Mouse (Mus musculus) heart, embryonic 16.5 days (tissue): ENCODE measurements around the gene Hibch. TPM values are rescaled to one million over a fixed set of nuclear protein-coding genes. Genes with fewer than 3 reads are reported as not detected.
"Not testable (repeated sequence)": the region's sequence is repeated elsewhere in the genome, so short reads cannot be mapped to it uniquely, and the experiment has no call there.

Experiments used
- ATAC-seq: fragments of 200-750 bp; cut with Nextera tagmentation; replicated peaks from 2 replicates; pipeline ENCODE4 v1.8.0; 2017; ENCODE audit warnings: moderate number of reproducible peaks; ENCODE audit not compliant: insufficient read depth, low FRiP score; ENCODE audit errors: extremely low read depth
- H3K27ac ChIP-seq: fragments of 300-500 bp; sonication (generic); 2 replicates; pipeline ENCODE4 v1.5.1; 2014; ENCODE audit warnings: mild to moderate bottlenecking, low read length, control low read depth, moderate library complexity
- H3K27me3 ChIP-seq: fragments of 300-500 bp; sonication (generic); 2 replicates; pipeline ENCODE4 v1.6.1; 2014; ENCODE audit warnings: low read length, mixed read lengths; ENCODE audit not compliant: control insufficient read depth, insufficient read depth
- H3K36me3 ChIP-seq: fragments of 300-500 bp; sonication (generic); 2 replicates; pipeline ENCODE4 v1.6.1; 2014; ENCODE audit not compliant: control insufficient read depth, insufficient read depth
- H3K4me1 ChIP-seq: fragments of 300-500 bp; sonication (generic); 2 replicates; pipeline ENCODE4 v1.6.1; 2014; ENCODE audit warnings: low read length, mixed read lengths; ENCODE audit not compliant: control insufficient read depth, insufficient read depth
- H3K4me2 ChIP-seq: fragments of 300-500 bp; sonication (generic); 2 replicates; pipeline ENCODE4 v1.6.1; 2014; ENCODE audit warnings: low read depth, mild to moderate bottlenecking, control low read depth, low read length
- H3K4me3 ChIP-seq: fragments of 300-500 bp; sonication (generic); 2 replicates; pipeline ENCODE4 v1.5.1; 2014; ENCODE audit warnings: mild to moderate bottlenecking, control low read depth, low read length
- H3K9ac ChIP-seq: fragments of 300-500 bp; sonication (generic); 2 replicates; pipeline ENCODE4 v1.6.1; 2014; ENCODE audit warnings: low read length, control low read depth
- H3K9me3 ChIP-seq: fragments of 300-500 bp; sonication (generic); replicated peaks from 2 replicates; pipeline ENCODE4 v1.6.1; 2016; ENCODE audit warnings: low read length; ENCODE audit not compliant: control insufficient read depth
- WGBS: fragments of 180-500 bp; shearing (Covaris S2); extraction: QIAGEN DNeasy Blood & Tissue Kit; methylation state at CpG from one replicate; pipeline ENCODE4 v1.1.7; 2014; 5-methylcytosine and 5-hydroxymethylcytosine counted together
- polyA plus RNA-seq: library from polyadenylated mRNA; unstranded; fragments of >200 nt; fragmentation: Nextera tagmentation; extraction: Ambion mirVana; gene quantifications from 2 replicates; pipeline ENCODE4 v1.2.1, GENCODE M21; 2015

Hibch gene
- polyA plus RNA-seq, 1 experiment from 2014 or later = 35.5 TPM

- ATAC-seq = no peak
- H3K9ac ChIP-seq = no peak overlapping the region
- H3K36me3 ChIP-seq = no peaks in the 10 kb centered on the region
- 58% methylated on average over 6 of the region's 6 CpGs for WGBS
- H3K9me3 ChIP-seq = no peaks in the 10 kb centered on the region
- H3K27me3 ChIP-seq = no peaks in the 10 kb centered on the region
- no peak overlapping the region for H3K27ac ChIP-seq
- no peak overlapping the region for H3K4me3 ChIP-seq
- no peak overlapping the region for H3K4me2 ChIP-seq
- H3K4me1 ChIP-seq = no peaks in the 10 kb centered on the region
Observed at GRCm38 (mm10) chr1:52808456-52808855, 36.3 kb upstream of the Hibch start.

DNA sequence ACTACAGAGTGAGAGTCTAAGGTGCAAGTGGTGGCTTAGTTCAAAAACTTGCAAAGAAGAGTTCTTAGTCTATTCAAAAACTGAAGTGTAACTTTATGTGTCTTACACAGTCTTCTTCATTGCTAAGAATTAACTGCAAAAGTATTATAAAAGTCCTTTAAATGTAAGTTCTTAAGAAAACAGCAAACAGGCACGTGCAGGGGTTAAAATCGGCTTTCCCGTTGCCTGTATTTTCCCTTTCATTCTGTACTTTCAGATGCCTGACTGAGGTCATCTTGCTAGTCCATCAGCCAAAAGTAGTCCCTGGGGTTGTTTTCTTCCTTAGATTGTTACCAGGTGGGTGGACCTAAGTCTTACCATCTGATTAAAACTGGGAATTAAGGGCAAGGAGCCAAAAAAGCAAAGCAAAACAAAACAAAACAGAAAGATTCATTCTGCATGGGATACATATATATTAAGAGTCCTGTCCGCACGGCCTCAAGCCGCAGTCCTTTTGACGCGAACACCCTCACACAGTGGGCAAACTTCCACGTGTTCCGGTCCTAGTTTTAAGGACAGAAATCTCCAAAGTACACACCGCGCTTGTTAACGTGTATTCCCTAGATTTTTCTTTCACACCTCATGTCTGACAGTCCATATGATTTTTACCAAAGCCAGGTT lies 28.4 kb upstream of the Hibch start:
- WGBS = 43% methylated on average over 13 of the region's 13 CpGs

DNA sequence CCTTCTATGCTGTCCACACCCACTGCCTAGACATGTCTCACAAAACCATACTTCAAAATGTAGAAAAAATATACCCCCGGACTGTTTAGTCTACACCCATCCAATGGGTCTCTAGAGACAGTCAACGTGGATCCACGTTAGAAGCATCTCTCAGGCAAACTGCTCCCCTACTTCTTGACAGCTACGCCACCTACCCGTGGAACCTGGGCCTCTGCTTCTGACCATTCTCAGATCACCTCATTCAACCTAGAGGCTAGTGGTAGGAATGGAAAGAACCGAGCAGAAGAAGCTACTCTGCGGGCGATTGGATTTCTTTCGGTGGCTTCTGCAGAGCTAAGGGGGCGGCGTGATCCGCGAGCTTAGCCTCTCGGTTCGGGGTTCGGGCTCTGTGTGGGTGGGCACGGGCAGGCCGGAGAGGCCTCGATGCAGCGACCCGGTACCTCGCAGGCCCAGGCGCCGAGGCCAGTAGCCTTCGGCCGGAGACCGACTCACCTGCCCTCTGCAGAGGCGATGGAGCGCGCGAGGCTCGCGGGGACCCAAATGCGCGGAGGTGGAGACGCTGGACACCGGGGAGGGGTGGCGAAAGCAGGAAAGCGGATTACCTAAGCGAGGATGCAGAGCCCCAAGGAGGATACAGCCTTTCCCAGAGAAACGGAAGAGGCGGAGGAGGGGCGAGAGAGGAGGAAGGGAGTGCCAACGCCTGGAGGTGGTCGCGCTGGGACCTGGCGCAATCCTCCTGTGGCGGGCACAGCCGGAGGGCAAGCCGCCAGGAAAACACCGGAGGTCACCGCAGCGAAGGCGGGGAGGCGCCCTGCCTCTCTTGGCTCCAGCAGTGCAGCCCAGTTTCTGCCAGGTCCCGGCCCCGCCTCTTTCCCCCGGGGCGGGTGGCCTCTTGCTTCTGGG lies 27.6 kb upstream of the Hibch start, which contains the start of gene Inpp1:
TSS of gene Inpp1 (minus strand) at position 779 of the 903 bp plus-strand sequence.
- ATAC-seq = peak; percentile 87
- Histone ChIP-seq H3K4me3 (peak within 1 kb of the TSS; percentile 84), H3K4me1 (peaks cover 7% of the 10 kb centered on the region), H3K36me3 (no peaks in the 10 kb centered on the region), H3K4me2 (peak within 1 kb of the TSS; percentile 75), H3K27me3 (no peaks in the 10 kb centered on the region), H3K9me3 (no peaks in the 10 kb centered on the region), H3K27ac (peak within 1 kb of the TSS; percentile 82), H3K9ac (peak within 1 kb of the TSS; percentile 81)
- WGBS = under 1% methylated on average over 59 of the region's 59 CpGs

More for the DNA sequence above, 28.4 kb upstream of the Hibch start:
- Histone ChIP-seq H3K4me1 (peaks cover 7% of the 10 kb centered on the region), H3K27me3 (no peaks in the 10 kb centered on the region), H3K9me3 (no peaks in the 10 kb centered on the region), H3K9ac (peak overlapping the region; percentile 81), H3K36me3 (no peaks in the 10 kb centered on the region), H3K4me2 (peak overlapping the region; percentile 75), H3K27ac (0 out of 2 replicates have a peak overlapping the region, but pooled peaks have one; percentile 21), H3K4me3 (peak overlapping the region; percentile 84)
- no peak for ATAC-seq

- ATAC-seq = no peak
- WGBS = 4% methylated on average over 7 of the region's 7 CpGs
- Histone ChIP-seq H3K4me3 (peak overlapping the region; percentile 84), H3K9ac (peak overlapping the region; percentile 81), H3K27me3 (no peaks in the 10 kb centered on the region), H3K27ac (peak overlapping the region; percentile 82), H3K36me3 (no peaks in the 10 kb centered on the region), H3K4me2 (peak overlapping the region; percentile 75), H3K9me3 (no peaks in the 10 kb centered on the region), H3K4me1 (peaks cover 7% of the 10 kb centered on the region)
Observed at GRCm38 (mm10) chr1:52817813-52818147, 26.9 kb upstream of the Hibch start.

- Histone ChIP-seq H3K4me2 (no peak overlapping the region), H3K4me1 (no peaks in the 10 kb centered on the region; the same call in 1 of the 2 replicates), H3K36me3 (no peaks in the 10 kb centered on the region), H3K27me3 (no peaks in the 10 kb centered on the region), H3K27ac (no peak overlapping the region), H3K9ac (no peak overlapping the region), H3K9me3 (no peaks in the 10 kb centered on the region), H3K4me3 (no peak overlapping the region)
- WGBS = 95% methylated on average over 3 of the region's 3 CpGs
- ATAC-seq = no peak
Observed at GRCm38 (mm10) chr1:52839099-52839498, 5.6 kb upstream of the Hibch start.

DNA sequence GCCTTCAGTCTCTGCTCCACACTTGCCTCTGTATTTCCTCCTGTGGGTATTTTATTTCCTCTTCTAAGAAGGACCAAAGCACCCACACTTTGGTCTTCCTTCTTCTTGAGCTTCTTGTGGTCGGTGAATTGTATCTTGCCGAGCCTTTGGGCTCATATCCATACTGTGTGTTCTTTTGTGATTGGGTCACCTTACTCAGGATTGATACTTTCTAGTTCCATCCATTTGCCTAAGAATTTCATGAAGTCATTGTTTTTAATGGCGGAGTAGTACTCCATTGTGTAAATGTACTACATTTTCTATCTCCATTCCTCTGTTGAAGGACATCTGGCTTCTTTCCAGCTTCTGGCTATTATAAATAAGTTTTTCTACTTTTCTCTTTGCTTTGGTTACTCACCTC lies 375 bp upstream of the Hibch start:
- Histone ChIP-seq H3K4me1 (peaks cover 6% of the 10 kb centered on the region; the same call in 1 of the 2 replicates), H3K27me3 (no peaks in the 10 kb centered on the region), H3K9ac (no peak overlapping the region), H3K27ac (peak overlapping the region; percentile 64), H3K9me3 (no peaks in the 10 kb centered on the region), H3K36me3 (no peaks in the 10 kb centered on the region), H3K4me2 (peak overlapping the region; percentile 60), H3K4me3 (peak overlapping the region; percentile 77)
- 8% methylated on average over 3 of the region's 3 CpGs for WGBS
- no peak for ATAC-seq

DNA sequence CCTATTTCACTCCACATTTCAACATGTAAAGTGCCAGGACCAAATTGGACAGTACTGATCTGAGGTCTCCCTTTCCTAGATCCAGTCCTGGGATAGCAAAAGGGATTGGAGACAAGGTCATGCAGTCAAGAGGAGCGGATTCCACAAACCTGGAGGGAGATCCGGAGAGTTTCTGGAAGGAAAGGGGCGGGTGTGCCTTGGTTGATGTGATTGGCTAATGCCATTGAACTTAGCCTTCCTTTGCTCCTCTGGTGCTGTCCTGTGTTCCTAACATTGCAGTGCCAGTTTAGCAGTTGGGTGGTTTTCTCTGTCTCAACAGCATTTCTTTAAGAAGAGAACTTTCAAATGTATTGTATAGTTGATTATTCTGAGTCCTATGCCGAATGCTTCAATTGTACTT lies 1.8 kb downstream of the Hibch start:
- Histone ChIP-seq H3K9ac (no peak overlapping the region), H3K4me2 (no peak overlapping the region), H3K9me3 (no peaks in the 10 kb centered on the region), H3K4me1 (peaks cover 7% of the 10 kb centered on the region; the same call in 1 of the 2 replicates), H3K27ac (no peak overlapping the region), H3K36me3 (no peaks in the 10 kb centered on the region), H3K4me3 (no peak overlapping the region), H3K27me3 (no peaks in the 10 kb centered on the region)
- no peak for ATAC-seq
- WGBS = 82% methylated on average over 4 of the region's 4 CpGs

DNA sequence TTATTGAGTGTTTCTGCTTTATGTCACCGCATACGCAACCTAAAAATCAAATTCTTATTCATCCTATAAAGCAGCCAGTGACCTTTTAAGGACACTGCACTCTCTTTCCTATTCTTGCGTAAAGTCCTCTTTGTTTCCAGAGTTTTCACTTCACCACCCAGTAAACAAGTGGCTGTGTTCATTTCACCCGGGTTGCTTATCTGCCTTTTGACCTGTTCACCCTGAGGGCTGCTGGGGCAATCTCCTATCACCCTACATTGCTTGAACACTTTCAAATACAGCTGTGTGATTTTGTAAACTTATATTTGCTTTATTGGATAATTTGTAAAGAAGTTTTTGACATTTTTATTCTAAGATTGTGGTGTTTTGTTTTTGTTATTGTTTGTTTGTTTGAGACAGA lies 4.7 kb downstream of the Hibch start:
- Histone ChIP-seq H3K9me3 (no peaks in the 10 kb centered on the region), H3K4me1 (0 out of 2 replicates have a peak, but pooled peaks cover 7% of the 10 kb centered on the region), H3K4me3 (no peak overlapping the region), H3K4me2 (no peak overlapping the region), H3K36me3 (no peaks in the 10 kb centered on the region), H3K9ac (no peak overlapping the region), H3K27me3 (no peaks in the 10 kb centered on the region), H3K27ac (no peak overlapping the region)
- WGBS = 58% methylated on average over 4 of the region's 4 CpGs
- ATAC-seq = no peak

DNA sequence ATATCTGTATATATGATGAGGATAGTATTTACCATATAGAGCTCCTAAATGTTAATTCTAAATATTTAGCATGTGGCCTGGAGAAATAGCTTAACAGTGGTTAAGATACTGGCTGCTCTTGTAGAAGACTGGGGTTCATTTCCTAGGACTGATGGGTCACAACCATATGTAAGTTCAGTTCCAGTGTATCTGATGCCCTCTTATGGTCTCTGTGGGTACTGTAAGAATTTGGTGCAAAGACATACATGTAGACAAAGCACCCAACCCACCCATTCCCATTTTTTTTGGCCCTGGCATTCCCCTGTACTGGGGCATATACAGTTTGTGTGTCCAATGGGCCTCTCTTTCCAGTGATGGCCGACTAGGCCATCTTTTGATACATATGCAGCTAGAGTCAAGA lies 9.3 kb downstream of the Hibch start:
- not testable (repeated sequence) for H3K4me1 ChIP-seq, H3K36me3 ChIP-seq, H3K4me2 ChIP-seq, H3K9me3 ChIP-seq, ATAC-seq, H3K27me3 ChIP-seq, H3K27ac ChIP-seq, H3K9ac ChIP-seq, H3K4me3 ChIP-seq
- WGBS = no CpG with 5 or more reads among the region's 1 CpGs
